Mouse (Mus musculus) heart, postnatal 0 days (tissue): ENCODE results near the gene Ovol3.

Source experiments
- CTCF ChIP-seq: IDR thresholded peaks from 2 replicates; pipeline ENCODE4 v1.5.1; 2016; ENCODE audit warnings: antibody characterized with exemption, control low read depth, low read depth
- EP300 ChIP-seq: IDR thresholded peaks from 2 replicates; pipeline ENCODE4 v1.6.1; 2016; ENCODE audit warnings: antibody characterized with exemption, low read depth

DNA sequence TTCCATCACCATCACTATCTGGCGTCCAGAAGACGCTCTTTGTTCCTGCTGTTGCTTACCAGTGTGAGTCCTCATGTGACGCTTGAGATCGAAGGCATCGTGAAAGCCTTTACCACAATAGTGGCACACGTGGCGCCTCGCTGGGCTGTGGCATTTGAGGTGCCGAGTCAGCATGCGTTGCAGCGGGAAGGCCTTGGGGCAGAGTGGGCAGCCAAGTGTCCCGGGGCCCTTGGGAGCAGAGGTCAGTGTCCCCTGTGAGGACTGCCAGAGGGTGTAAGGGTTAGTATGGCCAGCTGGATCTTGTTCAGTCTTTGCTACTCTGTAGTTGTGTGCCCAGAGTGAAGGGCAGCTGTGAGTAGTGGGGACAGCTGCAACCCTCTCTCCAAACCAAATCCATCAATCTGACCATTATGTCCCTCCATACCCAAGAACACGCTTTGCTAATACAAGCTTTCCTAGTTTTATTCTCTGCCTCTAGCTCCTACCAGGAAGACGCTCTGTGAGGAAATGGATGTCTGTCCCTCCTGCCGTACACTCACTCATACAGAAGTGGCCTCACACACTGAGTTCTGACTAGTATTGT lies 1.2 kb downstream of the Ovol3 start:
- TF ChIP-seq CTCF (no peak), EP300 (no peak)
